Mouse (Mus musculus) ES-E14 (cell line): ENCODE measurements around the gene Zfp217. TPM values are rescaled to one million over a fixed set of nuclear protein-coding genes. Genes with fewer than 3 reads are reported as not detected.

Source experiments
- DNase-seq: peaks from one replicate; pipeline ENCODE4 v3.0.0-alpha.2; 2013; ENCODE audit warnings: low read depth, low spot score
- H3K27ac ChIP-seq: 2 replicates; pipeline ENCODE4 v1.5.1; 2012; ENCODE audit warnings: low read depth, mild to moderate bottlenecking, low read length, moderate library complexity, mixed read lengths; ENCODE audit not compliant: poor library complexity, insufficient read depth, severe bottlenecking
- H3K36me3 ChIP-seq: 2 replicates; pipeline ENCODE4 v1.6.1; 2012; ENCODE audit warnings: mild to moderate bottlenecking, low read length, moderate library complexity, mixed read lengths; ENCODE audit not compliant: control insufficient read depth, poor library complexity, insufficient read depth, severe bottlenecking
- H3K4me1 ChIP-seq, 2 experiments: fragments of 150-350 bp in 1 of 2; sonication (generic) in 1 of 2; 2 replicates each; pipeline ENCODE4 v1.6.1; 2012; ENCODE audit warnings: low read length in 2 of 2, mild to moderate bottlenecking in 1 of 2, mixed read lengths in 1 of 2; ENCODE audit not compliant: control insufficient read depth in 2 of 2, insufficient read depth in 2 of 2, poor library complexity in 1 of 2
- H3K4me3 ChIP-seq, 2 experiments: fragments of 150-350 bp in 1 of 2; sonication (generic) in 1 of 2; 2 replicates each; pipeline ENCODE4 v1.5.1; 2012; ENCODE audit warnings: low read length in 2 of 2, low read depth in 1 of 2, mild to moderate bottlenecking in 1 of 2, mixed read lengths in 1 of 2; ENCODE audit not compliant: insufficient read depth in 1 of 2, poor library complexity in 1 of 2, severe bottlenecking in 1 of 2
- H3K9ac ChIP-seq: 2 replicates; pipeline ENCODE4 v1.6.1; 2012; ENCODE audit warnings: low read depth, mild to moderate bottlenecking, low read length, mixed read lengths; ENCODE audit not compliant: poor library complexity, insufficient read depth, severe bottlenecking
- H3K9me3 ChIP-seq: fragments of 150-350 bp; sonication (generic); 2 replicates; pipeline ENCODE4 v1.6.1; 2012; ENCODE audit warnings: low read depth, mild to moderate bottlenecking, low read length; ENCODE audit not compliant: control insufficient read depth, insufficient read depth
- CHD2 ChIP-seq: IDR thresholded peaks from 2 replicates; pipeline ENCODE4 v1.6.1; 2014; ENCODE audit warnings: mild to moderate bottlenecking, low read depth, low read length, inconsistent platforms
- HCFC1 ChIP-seq: IDR thresholded peaks from 2 replicates; pipeline ENCODE4 v1.6.1; 2012; ENCODE audit warnings: low read length, inconsistent platforms, borderline replicate concordance; ENCODE audit not compliant: insufficient read depth
- MAFK ChIP-seq: IDR thresholded peaks from 2 replicates; pipeline ENCODE4 v1.6.1; 2014; ENCODE audit warnings: mild to moderate bottlenecking, low read depth, low read length, inconsistent platforms; ENCODE audit not compliant: insufficient read depth
- ZC3H11A ChIP-seq: IDR thresholded peaks from 2 replicates; pipeline ENCODE4 v1.6.1; 2012; ENCODE audit warnings: low read depth, mild to moderate bottlenecking, inconsistent platforms, low read length, borderline replicate concordance
- ZNF384 ChIP-seq: IDR thresholded peaks from 2 replicates; pipeline ENCODE4 v1.6.1; 2012; ENCODE audit warnings: low read depth, low read length, inconsistent platforms
- in situ Hi-C, 2 experiments: fragments of 600-800 bp; cut with MboI; formaldehyde crosslinking; loops; one replicate each; pipeline ENCODE4 v1.15.1; 2025; ENCODE audit warnings: low sequenced_read_pairs in 2 of 2, inconsistent platforms in 1 of 2; ENCODE audit not compliant: unreplicated experiment in 2 of 2
- total RNA-seq: library from RNA; depleted of rRNA; stranded (reverse); fragments of 300-350 nt; gene quantifications from 2 replicates; pipeline ENCODE4 v1.2.3, GENCODE M21; 2012

Zfp217 gene
- total RNA-seq, 1 experiment, result 23.2 TPM

- Histone ChIP-seq H3K9me3 (no peaks in the 10 kb centered on the region), H3K4me3 (no peak overlapping the region), H3K27ac (peak overlapping the region; percentile 22; the same call in 1 of the 2 replicates), H3K36me3 (no peaks in the 10 kb centered on the region), H3K9ac (no peak overlapping the region), H3K4me1 (peaks cover 4 to 13% of the 10 kb centered on the region in 2 experiments)
- in situ Hi-C loops, result no loop called here
- TF ChIP-seq ZC3H11A, result no peak
- TF ChIP-seq MAFK, result no peak
- TF ChIP-seq ZNF384, result no peak
- no peak for TF ChIP-seq CHD2
- no peak for TF ChIP-seq HCFC1
- peak; percentile 54 for DNase-seq
These were observed 17.7 kb upstream of the Zfp217 start for GRCm38 (mm10) chr2:170165649-170166048.

- H3K27ac ChIP-seq, result no peak overlapping the region
- no peaks in the 10 kb centered on the region for H3K9me3 ChIP-seq
- no peaks in the 10 kb centered on the region for H3K36me3 ChIP-seq
- DNase-seq, result no peak
- H3K4me3 ChIP-seq, result no peak overlapping the region
- no peak for TF ChIP-seq ZNF384
- no peak for TF ChIP-seq ZC3H11A
- TF ChIP-seq MAFK, result no peak
- TF ChIP-seq CHD2, result no peak
- TF ChIP-seq HCFC1, result no peak
- in situ Hi-C loops, result no loop called here
- H3K9ac ChIP-seq, result no peak overlapping the region
- peaks cover 7 to 21% of the 10 kb centered on the region in 2 experiments; a peak in 3 of 4 replicates for H3K4me1 ChIP-seq
These were observed 16.0 kb upstream of the Zfp217 start for GRCm38 (mm10) chr2:170163671-170164462.

GRCm38 (mm10) chr2:170159795-170160568 is 12.1 kb upstream of the Zfp217 start:
- Histone ChIP-seq H3K27ac (no peak overlapping the region; the same call in 1 of the 2 replicates), H3K4me1 (peaks cover 10 to 22% of the 10 kb centered on the region in 2 experiments), H3K4me3 (no peak overlapping the region), H3K9ac (peak overlapping the region; percentile 27; the same call in 1 of the 2 replicates), H3K36me3 (no peaks in the 10 kb centered on the region), H3K9me3 (no peaks in the 10 kb centered on the region)
- TF ChIP-seq CHD2 (no peak), MAFK (no peak), ZNF384 (no peak), HCFC1 (no peak), ZC3H11A (no peak)
- in situ Hi-C loops, result no loop called here
- no peak for DNase-seq

GRCm38 (mm10) chr2:170158987-170159386 is 11.1 kb upstream of the Zfp217 start:
- H3K27ac ChIP-seq, result no peak overlapping the region

More at GRCm38 (mm10) chr2:170158987-170159386, 11.1 kb upstream of the Zfp217 start:
- DNase-seq, result no peak
- no peaks in the 10 kb centered on the region for H3K9me3 ChIP-seq
- H3K36me3 ChIP-seq, result no peaks in the 10 kb centered on the region
- no peak for TF ChIP-seq MAFK
- TF ChIP-seq HCFC1, result no peak
- TF ChIP-seq ZNF384, result no peak
- TF ChIP-seq ZC3H11A, result no peak
- no peak for TF ChIP-seq CHD2
- H3K9ac ChIP-seq, result no peak overlapping the region
- in situ Hi-C loops, result no loop called here
- no peak overlapping the region for H3K4me3 ChIP-seq
- peaks cover 14 to 20% of the 10 kb centered on the region in 2 experiments for H3K4me1 ChIP-seq
